Mouse (Mus musculus): Measurements from ENCODE around the gene Unc13a. TPM values are rescaled to one million over a fixed set of nuclear protein-coding genes. Genes with fewer than 3 reads are reported as not detected.
A peak's percentile ranks its signal among the peaks of the same experiment; 100 is the strongest.

Unc13a gene
- total RNA-seq (2012; rRNA removed) = 3.0 and 9.1 TPM in 2 replicates

DNA sequence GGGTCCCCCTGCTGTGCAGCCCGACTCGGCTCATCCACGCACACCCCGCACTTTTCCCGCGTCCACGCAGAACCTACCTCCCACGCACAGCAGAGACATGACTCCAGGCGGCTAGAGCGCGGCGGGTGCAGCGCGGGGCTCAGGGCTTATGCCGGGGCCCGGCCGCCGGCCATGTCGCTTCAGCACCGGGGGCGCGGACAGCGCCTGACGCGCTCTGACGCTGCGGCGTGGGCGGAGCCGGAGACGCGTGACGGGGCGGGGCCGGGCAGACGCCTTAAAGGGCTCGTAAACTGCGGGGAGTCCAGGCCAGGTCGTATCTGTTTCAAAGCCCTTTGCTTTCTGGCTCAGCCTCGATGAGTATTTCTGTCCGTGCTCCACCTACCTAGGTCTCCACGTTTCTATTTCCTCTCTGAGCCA is at the start of gene Unc13a:
Gene Unc13a, minus strand, starts transcription at position 209 of the 417 bp plus-strand sequence.
- Histone ChIP-seq H3K4me3 (ENCODE audit: insufficient read depth in 1 of 2, low read depth in 1 of 2, low read length in 2 of 2, poor library complexity in 1 of 2, severe bottlenecking in 1 of 2) (peak within 1 kb of the TSS; percentile 84 to 89), H3K27ac (ENCODE audit: insufficient read depth, low read depth, low read length, poor library complexity, severe bottlenecking) (peak within 1 kb of the TSS; percentile 84), H3K36me3 (ENCODE audit: control insufficient read depth, insufficient read depth, low read length, poor library complexity, severe bottlenecking) (no peaks in the 10 kb centered on the region), H3K4me1 (ENCODE audit: control insufficient read depth in 2 of 2, insufficient read depth in 2 of 2, low read length in 2 of 2, poor library complexity in 1 of 2) (peaks cover 2 to 45% of the 10 kb centered on the region in 2 experiments; a peak in 3 of 4 replicates), H3K9ac (ENCODE audit: insufficient read depth, low read depth, low read length, poor library complexity, severe bottlenecking) (peak within 1 kb of the TSS; percentile 78), H3K9me3 (ENCODE audit: control insufficient read depth, insufficient read depth, low read depth, low read length) (no peaks in the 10 kb centered on the region)
- DNase-seq (ENCODE audit: low read depth, low spot score) = no peak
- in situ Hi-C loops (cut with MboI; ENCODE audit: low sequenced_read_pairs in 2 of 2, unreplicated experiment in 2 of 2) = no loop called here
- no peak for TF ChIP-seq ZNF384 (IDR thresholded peaks at IDR 0.05; ENCODE audit: low read depth, low read length)

DNA sequence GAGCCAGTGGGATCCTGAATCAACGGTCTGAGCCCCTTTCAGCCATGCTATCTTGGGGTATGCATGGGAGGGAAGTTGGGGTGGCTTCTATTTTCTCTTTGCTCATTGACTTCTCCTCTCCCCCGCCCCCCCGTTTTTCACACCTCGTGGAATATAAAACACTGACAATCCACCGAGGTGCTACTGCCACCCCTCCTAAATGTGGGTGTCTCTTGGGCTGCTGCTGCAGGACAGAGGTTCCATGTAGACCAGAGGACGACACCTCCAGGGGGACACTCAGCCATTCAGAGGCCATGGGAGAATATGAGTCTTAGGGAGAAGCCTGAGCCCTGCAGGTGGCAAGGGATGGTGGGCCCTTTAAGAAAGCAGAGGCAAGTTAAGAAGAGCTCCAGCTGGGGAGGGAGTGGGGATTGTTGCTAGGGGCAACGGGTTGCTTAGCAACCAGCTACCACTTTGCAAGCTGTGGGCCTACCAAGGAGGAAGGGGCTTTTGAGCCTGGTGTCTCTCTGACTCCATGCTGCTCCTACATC is 48.4 kb upstream of the Unc13a start:
- TF ChIP-seq HCFC1 (IDR thresholded peaks at IDR 0.05; ENCODE audit: borderline replicate concordance, insufficient read depth, low read length) (no peak), ZC3H11A (IDR thresholded peaks at IDR 0.05; ENCODE audit: borderline replicate concordance, low read depth, low read length) (no peak), ZNF384 (IDR thresholded peaks at IDR 0.05; ENCODE audit: low read depth, low read length) (no peak), CHD2 (IDR thresholded peaks at IDR 0.05; ENCODE audit: low read depth, low read length) (no peak), MAFK (IDR thresholded peaks at IDR 0.05; ENCODE audit: insufficient read depth, low read depth, low read length) (no peak)
- no peak for DNase-seq (ENCODE audit: low read depth, low spot score)
- in situ Hi-C loops (cut with MboI; ENCODE audit: low sequenced_read_pairs in 2 of 2, unreplicated experiment in 2 of 2) = no loop called here
- no peak overlapping the region for H3K4me3 ChIP-seq (ENCODE audit: insufficient read depth in 1 of 2, low read depth in 1 of 2, low read length in 2 of 2, poor library complexity in 1 of 2, severe bottlenecking in 1 of 2)
- H3K4me1 ChIP-seq (ENCODE audit: control insufficient read depth in 2 of 2, insufficient read depth in 2 of 2, low read length in 2 of 2, poor library complexity in 1 of 2) = peaks cover 4 to 17% of the 10 kb centered on the region in 2 experiments; a peak in 3 of 4 replicates
- H3K27ac ChIP-seq (ENCODE audit: insufficient read depth, low read depth, low read length, poor library complexity, severe bottlenecking) = no peak overlapping the region
- H3K36me3 ChIP-seq (ENCODE audit: control insufficient read depth, insufficient read depth, low read length, poor library complexity, severe bottlenecking) = peaks cover 8% of the 10 kb centered on the region; the same call in 1 of the 2 replicates
- H3K9ac ChIP-seq (ENCODE audit: insufficient read depth, low read depth, low read length, poor library complexity, severe bottlenecking) = no peak overlapping the region
- H3K9me3 ChIP-seq (ENCODE audit: control insufficient read depth, insufficient read depth, low read depth, low read length) = no peaks in the 10 kb centered on the region

DNA sequence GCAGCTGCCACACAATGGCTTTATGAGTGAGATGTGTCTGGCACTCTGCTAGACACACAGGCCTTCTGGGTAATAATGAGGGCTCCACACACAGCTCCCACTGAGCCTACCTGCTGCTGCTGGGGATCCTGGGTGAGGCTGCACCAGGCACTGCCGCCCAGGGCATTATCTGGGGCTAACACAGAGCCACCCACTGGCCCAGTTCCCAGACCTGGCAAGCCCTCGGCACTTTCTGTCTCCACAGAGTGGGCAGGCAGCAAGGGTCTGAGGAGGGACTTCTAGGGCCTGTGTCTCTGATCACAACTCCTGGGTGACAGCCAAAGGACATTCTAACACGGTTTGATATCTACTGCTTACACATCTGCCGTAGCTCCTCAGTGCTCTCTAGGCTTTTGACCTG is 47.7 kb upstream of the Unc13a start:
- H3K4me3 ChIP-seq (ENCODE audit: insufficient read depth in 1 of 2, low read depth in 1 of 2, low read length in 2 of 2, poor library complexity in 1 of 2, severe bottlenecking in 1 of 2) = no peak overlapping the region
- H3K4me1 ChIP-seq (ENCODE audit: control insufficient read depth in 2 of 2, insufficient read depth in 2 of 2, low read length in 2 of 2, poor library complexity in 1 of 2) = peaks cover 2 to 13% of the 10 kb centered on the region in 2 experiments; a peak in 2 of 4 replicates
- in situ Hi-C loops (cut with MboI; ENCODE audit: low sequenced_read_pairs in 2 of 2, unreplicated experiment in 2 of 2) = no loop called here

DNA sequence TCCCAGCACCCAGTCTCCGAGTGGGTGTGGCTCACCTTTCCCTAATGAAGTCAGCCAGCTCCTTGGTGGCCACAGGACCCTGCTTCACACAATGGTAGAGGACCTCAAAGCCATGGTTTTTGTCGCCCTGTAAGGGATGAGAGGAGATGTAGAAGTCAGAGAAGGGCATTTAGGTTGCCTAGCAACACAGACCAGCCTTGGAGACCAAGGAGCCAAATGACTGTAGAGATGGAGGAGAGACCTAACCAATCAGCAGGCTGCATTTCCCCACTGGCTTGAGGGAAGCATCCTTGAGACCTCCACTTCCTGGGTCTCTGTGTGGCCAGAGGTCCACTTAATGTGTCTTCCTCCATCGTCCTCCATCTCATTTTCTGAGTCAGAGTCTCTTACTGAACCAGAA is 46.7 kb upstream of the Unc13a start:
- no peak overlapping the region for H3K4me3 ChIP-seq (ENCODE audit: insufficient read depth in 1 of 2, low read depth in 1 of 2, low read length in 2 of 2, poor library complexity in 1 of 2, severe bottlenecking in 1 of 2)
- no peak for DNase-seq (ENCODE audit: low read depth, low spot score)
- peaks cover 8% of the 10 kb centered on the region; the same call in 1 of the 2 replicates for H3K36me3 ChIP-seq (ENCODE audit: control insufficient read depth, insufficient read depth, low read length, poor library complexity, severe bottlenecking)
- no peak overlapping the region for H3K27ac ChIP-seq (ENCODE audit: insufficient read depth, low read depth, low read length, poor library complexity, severe bottlenecking)
- TF ChIP-seq CHD2 (IDR thresholded peaks at IDR 0.05; ENCODE audit: low read depth, low read length) (no peak), ZC3H11A (IDR thresholded peaks at IDR 0.05; ENCODE audit: borderline replicate concordance, low read depth, low read length) (no peak), MAFK (IDR thresholded peaks at IDR 0.05; ENCODE audit: insufficient read depth, low read depth, low read length) (no peak), ZNF384 (IDR thresholded peaks at IDR 0.05; ENCODE audit: low read depth, low read length) (no peak), HCFC1 (IDR thresholded peaks at IDR 0.05; ENCODE audit: borderline replicate concordance, insufficient read depth, low read length) (no peak)
- no peaks in the 10 kb centered on the region for H3K9me3 ChIP-seq (ENCODE audit: control insufficient read depth, insufficient read depth, low read depth, low read length)
- H3K4me1 ChIP-seq (ENCODE audit: control insufficient read depth in 2 of 2, insufficient read depth in 2 of 2, low read length in 2 of 2, poor library complexity in 1 of 2) = peaks cover 2 to 10% of the 10 kb centered on the region in 2 experiments; a peak in 2 of 4 replicates
- in situ Hi-C loops (cut with MboI; ENCODE audit: low sequenced_read_pairs in 2 of 2, unreplicated experiment in 2 of 2) = no loop called here
- no peak overlapping the region for H3K9ac ChIP-seq (ENCODE audit: insufficient read depth, low read depth, low read length, poor library complexity, severe bottlenecking)

More for the DNA sequence above, 47.7 kb upstream of the Unc13a start:
- Histone ChIP-seq H3K36me3 (ENCODE audit: control insufficient read depth, insufficient read depth, low read length, poor library complexity, severe bottlenecking) (peaks cover 8% of the 10 kb centered on the region; the same call in 1 of the 2 replicates), H3K9me3 (ENCODE audit: control insufficient read depth, insufficient read depth, low read depth, low read length) (no peaks in the 10 kb centered on the region), H3K27ac (ENCODE audit: insufficient read depth, low read depth, low read length, poor library complexity, severe bottlenecking) (no peak overlapping the region), H3K9ac (ENCODE audit: insufficient read depth, low read depth, low read length, poor library complexity, severe bottlenecking) (no peak overlapping the region)
- TF ChIP-seq CHD2 (IDR thresholded peaks at IDR 0.05; ENCODE audit: low read depth, low read length) (no peak), HCFC1 (IDR thresholded peaks at IDR 0.05; ENCODE audit: borderline replicate concordance, insufficient read depth, low read length) (no peak), ZC3H11A (IDR thresholded peaks at IDR 0.05; ENCODE audit: borderline replicate concordance, low read depth, low read length) (no peak), MAFK (IDR thresholded peaks at IDR 0.05; ENCODE audit: insufficient read depth, low read depth, low read length) (no peak), ZNF384 (IDR thresholded peaks at IDR 0.05; ENCODE audit: low read depth, low read length) (no peak)
- no peak for DNase-seq (ENCODE audit: low read depth, low spot score)
